Mouse (Mus musculus): ENCODE measurements around the gene Olfr1371.

DNA sequence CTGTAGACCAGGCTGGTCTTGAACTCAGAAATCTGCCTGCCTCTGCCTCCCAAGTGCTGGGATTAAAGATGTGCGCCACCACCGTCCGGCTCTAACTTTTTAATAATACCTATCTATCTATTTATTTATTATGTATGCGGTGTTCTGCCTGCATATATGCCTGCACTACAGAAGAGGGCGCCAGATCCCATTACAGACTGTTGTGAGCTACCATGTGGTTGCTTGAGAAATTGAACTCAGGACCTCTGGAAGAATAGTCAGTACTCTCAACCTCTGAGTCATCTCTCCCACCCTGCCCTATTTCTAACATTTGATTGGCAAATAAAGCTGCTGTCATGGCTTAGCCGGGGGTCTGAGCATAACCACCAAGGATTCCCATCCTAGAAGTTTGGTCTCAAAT is 9.1 kb upstream of the Olfr1371 start:
- TF ChIP-seq POLR2A (IDR thresholded peaks at IDR 0.05; ENCODE audit: borderline replicate concordance, control insufficient read depth, low read depth, low read length) (no peak), CTCF (IDR thresholded peaks at IDR 0.05; ENCODE audit: control insufficient read depth, insufficient read depth, low read length) (peak; percentile 19; the same call in 1 of the 2 replicates)

Measured in bone marrow, adult 2 months (tissue).